Mouse (Mus musculus) spleen, postnatal 14 days (tissue): ENCODE data around the gene Olfr982.

ENCODE experiments used
- DNase-seq, 2 experiments: peaks; one replicate each; pipeline ENCODE4 v3.0.0; 2021 to 2022; ENCODE audit warnings: low spot score in 2 of 2

The Olfr982 gene

GRCm38 (mm10) chr9:40073529-40073928 is at the start of gene Olfr982:
Gene Olfr982 (plus strand): TSS chr9:40073829.
- no peak for DNase-seq

DNA sequence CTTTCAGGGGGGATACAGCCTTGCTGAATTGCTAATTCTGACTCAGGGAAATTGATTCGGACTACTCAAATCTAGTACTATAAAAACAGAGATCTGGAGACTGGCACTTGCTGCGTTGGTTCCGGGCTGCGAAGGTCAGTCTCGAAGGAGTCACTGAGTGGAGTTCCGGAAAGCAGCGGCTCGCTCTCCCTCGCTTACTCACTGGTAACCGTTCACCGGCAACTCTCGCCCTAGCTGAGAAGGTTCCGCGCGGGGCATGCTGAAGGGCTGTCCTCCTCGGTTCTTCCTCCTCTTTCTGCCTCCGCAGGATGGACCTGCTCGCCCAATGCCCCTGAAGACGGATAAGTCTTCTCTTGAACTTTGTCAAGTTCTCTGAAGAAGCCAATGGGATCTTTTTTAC is 23.5 kb upstream of the Olfr982 start:
- DNase-seq = no peak

GRCm38 (mm10) chr9:40093495-40093894 is 19.9 kb downstream of the Olfr982 start, which contains the start of gene Olfr983:
Gene Olfr983 (minus strand): TSS chr9:40093595.
- DNase-seq = no peak

DNA sequence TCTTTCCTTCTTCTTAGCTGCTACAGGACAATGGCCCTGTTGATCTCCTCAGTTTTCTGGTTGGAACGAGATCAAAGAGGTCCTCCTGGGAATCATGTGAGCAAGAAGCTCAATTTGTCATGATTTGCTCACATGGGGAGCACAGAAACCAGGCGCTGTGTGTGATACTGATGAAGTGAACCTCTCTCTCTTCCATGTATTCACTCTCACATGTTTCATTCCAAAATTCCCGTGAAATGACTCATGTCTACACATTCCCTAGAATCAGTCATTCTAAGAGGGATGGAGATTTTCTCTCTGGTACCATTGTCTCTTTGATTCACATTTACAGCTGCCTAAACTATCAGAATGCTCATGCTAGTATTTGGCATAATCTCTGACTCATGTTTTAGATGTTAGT is 21.1 kb downstream of the Olfr982 start:
- no peak for DNase-seq

- DNase-seq = no peak
Observed at GRCm38 (mm10) chr9:40114106-40114505, 40.5 kb downstream of the Olfr982 start, which contains the start of gene Olfr984. Gene Olfr984 (minus strand): TSS chr9:40114206.

GRCm38 (mm10) chr9:40116645-40117286 is 43.1 kb downstream of the Olfr982 start:
- DNase-seq = no peak

DNA sequence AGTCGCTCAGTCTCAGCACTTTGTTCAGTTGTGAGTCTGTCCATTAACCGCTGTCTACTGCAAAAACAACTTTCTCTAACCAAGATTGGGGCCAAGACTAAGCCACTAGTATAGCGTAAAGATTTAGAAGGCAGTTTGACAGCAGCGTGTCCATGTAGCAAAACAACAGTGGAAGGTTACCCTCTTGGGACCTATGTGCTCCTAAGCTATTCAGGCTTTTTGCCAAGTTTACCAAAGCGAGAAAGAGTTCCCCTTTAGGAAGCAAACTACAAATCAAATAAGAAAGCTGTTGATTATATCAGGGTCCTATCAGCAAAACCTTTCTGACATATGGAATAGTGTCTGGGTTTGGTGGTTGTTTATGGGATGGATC is 43.6 kb downstream of the Olfr982 start:
- DNase-seq = no peak
